Mouse (Mus musculus): ENCODE data around the gene Galnt5.

The Galnt5 gene

GRCm38 (mm10) chr2:57997752-57998430 is at the start of gene Galnt5:
TSS of gene Galnt5 (plus strand) at chr2:57997884.
- DNase-seq (ENCODE audit: low spot score in 2 of 2): no peak

GRCm38 (mm10) chr2:57951620-57952019 is 46.1 kb upstream of the Galnt5 start:
- DNase-seq (ENCODE audit: low spot score in 2 of 2): no peak

- DNase-seq (ENCODE audit: low spot score in 2 of 2): no peak
These were observed 36.9 kb upstream of the Galnt5 start for GRCm38 (mm10) chr2:57960786-57961185.

GRCm38 (mm10) chr2:57982248-57982647 is 15.4 kb upstream of the Galnt5 start:
- no peak for DNase-seq (ENCODE audit: low spot score in 2 of 2)

DNA sequence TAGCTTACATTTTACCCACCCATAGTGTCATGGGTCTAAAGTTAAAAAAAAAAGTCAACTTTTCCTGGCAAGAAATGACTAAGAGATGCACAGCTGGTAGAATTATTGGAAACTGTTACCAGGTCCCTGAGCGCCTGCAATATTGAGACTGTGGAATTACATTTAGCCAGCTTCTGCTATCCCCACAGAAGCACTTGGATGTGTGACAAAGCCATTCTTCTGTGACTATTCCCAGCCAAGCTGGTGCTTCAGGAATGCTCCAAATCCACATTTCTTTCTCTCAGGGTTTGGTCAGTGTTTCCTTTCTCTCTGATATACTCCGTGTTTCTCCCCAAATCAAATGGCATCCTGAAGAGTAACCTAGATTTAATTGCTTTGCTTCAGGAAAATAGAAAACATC is 6.6 kb upstream of the Galnt5 start:
- DNase-seq (ENCODE audit: low spot score in 2 of 2): no peak

DNA sequence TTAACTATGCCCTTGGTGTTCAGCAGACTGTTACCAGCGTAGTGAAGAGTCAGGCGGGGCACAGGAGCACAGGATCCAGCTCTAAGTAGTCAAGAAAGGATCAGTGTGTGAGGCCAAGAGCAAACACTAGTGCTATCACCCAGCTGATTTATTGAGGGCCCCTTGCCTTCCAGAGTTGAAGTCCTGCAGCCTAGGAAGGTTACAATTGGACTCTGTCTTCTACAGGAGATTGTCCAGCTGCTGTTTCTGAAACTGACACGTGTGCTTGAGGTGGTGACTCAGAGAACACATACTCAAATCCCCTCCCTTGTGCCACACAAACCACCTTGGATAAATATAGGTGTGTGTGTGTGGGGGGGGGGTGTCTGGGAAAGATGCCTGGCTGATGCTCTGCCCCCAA is 3.8 kb downstream of the Galnt5 start:
- no peak for DNase-seq (ENCODE audit: low spot score in 2 of 2)

DNA sequence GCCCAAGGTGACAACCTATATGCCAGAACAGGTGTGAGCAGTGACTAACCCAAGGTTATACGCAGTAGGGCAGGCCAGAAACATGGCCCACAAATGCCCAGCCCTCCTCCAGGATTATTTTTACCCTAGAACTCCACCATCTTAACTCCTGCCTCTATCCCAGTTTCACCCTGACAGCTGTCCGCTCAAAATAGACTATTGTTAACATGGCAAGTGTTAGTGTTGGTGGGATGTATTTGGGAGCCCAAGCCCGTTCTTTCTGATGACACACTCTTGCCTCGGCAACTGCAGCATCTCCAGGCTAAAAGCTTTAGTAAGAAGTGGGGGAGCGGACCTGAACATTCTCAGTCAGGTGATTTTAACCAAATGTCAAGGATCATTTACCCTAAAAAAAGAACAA is 9.4 kb downstream of the Galnt5 start:
- DNase-seq (ENCODE audit: low spot score in 2 of 2): no peak

DNA sequence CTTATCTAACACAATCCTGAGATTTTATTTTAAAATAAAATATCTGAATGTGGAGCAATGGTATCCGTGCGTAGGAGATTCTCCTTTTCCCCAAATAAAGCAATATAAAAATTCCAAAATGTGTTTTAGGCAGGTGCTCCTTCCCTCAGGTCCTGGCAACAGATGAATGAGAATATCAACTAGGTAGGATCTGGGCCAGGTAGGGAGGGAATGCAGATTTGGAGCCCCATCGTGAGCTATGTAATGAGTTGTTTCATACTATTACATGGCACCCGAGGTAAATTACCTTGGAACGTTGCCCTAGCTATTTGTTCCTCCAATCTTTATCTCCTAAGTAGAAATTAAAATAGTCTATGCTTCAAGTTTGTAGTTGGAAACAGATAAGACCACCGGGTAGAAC is 25.9 kb downstream of the Galnt5 start:
- no peak for DNase-seq (ENCODE audit: low spot score in 2 of 2)

DNA sequence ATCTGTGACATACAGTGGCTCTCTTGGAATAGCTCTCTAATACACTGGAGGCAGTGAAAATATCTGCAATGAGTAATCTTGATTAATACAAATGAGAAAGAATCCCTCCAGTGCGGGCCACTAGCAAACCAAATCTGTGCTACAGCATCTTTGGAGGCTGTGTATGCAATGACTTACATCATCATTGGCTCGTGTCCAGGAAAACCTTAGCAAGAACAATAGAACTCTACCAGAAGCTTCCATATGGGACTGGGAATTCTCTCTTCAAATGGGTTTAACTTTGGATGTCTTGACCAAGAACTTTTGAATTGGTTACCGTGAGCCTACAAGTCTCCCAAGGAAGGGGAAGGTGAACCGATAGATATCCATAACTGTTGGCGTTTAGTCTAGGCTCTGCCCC is 29.1 kb downstream of the Galnt5 start:
- no peak for DNase-seq (ENCODE audit: low spot score in 2 of 2)

GRCm38 (mm10) chr2:58029404-58029803 is 31.7 kb downstream of the Galnt5 start:
- DNase-seq (ENCODE audit: low spot score in 2 of 2): no peak

GRCm38 (mm10) chr2:58031431-58031830 is 33.7 kb downstream of the Galnt5 start:
- no peak for DNase-seq (ENCODE audit: low spot score in 2 of 2)

DNA sequence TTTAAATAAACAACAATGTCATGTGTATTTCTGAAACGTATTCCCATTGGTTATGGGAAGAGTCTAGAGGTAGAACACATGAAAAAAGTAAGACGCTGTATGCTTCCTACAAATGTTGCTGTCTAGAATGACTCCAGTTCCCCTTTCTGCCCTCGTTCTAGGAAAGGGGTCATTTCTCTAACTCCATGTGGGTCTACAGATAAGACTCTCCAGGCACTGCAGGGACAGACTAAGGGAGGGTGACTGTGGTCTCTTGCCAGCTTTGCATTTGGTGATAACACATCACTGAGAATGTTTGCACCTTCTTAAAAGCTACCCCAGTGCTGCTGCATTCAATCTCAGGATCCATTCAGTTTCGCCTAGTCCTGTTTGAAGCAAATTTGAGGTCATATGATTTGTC is 38.0 kb downstream of the Galnt5 start:
- no peak for DNase-seq (ENCODE audit: low spot score in 2 of 2)

- DNase-seq (ENCODE audit: low spot score in 2 of 2): no peak
These were observed 39.2 kb downstream of the Galnt5 start for GRCm38 (mm10) chr2:58036926-58037325.

DNA sequence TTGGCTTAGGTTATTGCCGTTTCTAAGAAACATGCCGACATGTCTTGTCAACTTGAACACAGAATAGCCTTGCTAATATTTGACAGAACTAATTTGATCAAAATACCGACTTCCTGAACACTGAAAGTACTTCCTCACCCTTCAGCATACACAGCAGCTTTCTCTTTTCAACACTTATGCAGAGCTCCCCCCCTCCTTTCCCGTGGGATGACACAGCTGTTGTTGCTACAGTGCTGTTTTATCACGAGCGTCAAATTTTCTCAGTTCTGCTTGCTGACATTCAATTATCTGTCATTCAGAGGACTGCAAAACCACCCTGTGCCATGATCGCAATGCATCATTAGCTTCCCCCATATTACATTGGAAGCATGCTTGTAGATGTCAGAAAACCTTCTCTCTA is 44.2 kb downstream of the Galnt5 start:
- DNase-seq (ENCODE audit: low spot score in 2 of 2): no peak

DNA sequence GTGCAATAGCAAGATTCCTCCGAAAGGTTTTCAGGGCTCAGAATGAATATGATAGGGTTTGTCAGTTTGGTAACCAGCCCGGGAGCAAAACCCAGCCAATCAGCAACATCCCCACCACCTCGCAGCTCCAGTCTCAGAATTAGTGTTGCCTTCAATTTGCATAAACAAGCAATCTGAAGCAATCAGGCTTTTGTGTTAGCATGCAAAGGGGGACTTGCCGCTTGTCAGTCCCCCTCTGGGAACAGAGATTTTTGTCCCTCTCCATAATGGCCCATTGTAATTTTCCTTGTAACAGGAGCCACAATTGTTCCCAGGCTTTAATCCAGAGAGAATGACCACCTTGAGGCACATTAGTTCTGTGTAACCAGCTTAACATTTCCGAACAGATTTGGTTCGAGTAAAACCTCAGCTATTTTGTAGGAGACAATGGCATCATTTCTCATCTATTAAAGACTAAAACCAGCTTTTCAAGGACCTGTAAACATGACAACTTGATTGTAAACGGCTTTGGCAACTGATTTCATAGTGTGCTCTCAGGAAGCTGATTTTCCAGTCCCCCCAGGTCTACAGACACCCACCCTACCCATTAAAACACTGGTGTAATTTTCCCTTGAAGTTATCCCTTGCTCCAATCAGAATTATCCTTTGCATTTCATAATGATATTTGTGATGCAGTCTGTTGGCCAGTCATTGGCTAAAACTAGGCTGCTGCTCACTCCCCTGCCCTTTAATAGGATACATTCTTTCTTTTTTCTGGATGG is 55.3 kb downstream of the Galnt5 start, which contains the start of gene Ermn:
Gene Ermn, minus strand, starts transcription at position 44 of the 761 bp plus-strand sequence.
- DNase-seq (ENCODE audit: low spot score in 2 of 2): no peak

DNA sequence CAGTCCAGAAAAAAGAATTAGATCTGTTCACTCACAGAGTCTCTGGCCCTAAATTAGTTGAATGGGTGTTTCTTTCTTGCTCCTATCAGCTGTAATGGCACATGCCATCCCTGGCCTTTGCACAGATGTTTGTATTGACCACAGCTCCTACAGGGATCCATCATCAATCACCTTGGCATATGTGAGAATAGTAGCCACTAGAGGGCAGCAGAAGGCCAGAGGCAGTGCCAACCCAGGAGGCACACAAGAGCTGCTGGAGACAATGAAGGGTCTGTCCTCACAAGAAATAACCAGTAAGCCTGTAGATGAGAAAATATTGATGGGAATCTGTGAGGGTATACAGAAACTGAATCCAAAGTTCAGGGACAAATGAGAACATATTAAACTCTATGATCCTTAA is 57.7 kb downstream of the Galnt5 start:
- peak; percentile 10 to 61 for DNase-seq (ENCODE audit: low spot score in 2 of 2)

DNA sequence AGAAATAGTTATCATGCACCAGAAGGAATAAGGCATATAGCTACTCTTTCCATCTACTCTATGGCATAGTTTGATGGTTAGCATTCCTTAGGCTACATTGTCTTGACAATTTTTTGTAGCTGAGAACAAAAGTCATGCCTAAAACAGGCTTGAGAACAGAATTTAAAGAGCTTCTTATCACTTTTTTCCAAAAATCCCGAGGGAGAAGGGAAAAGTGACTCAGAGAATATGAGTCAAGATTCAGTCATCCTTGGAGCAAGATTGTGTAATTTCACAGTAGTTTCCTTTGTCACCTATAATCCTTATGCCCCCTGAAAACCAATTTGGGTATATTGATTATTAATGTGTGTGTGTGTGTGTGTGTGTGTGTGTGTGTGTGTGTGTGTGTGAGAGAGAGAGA is 82.2 kb downstream of the Galnt5 start:
- no peak for DNase-seq (ENCODE audit: low spot score in 2 of 2)

GRCm38 (mm10) chr2:58086420-58086819 is 88.7 kb downstream of the Galnt5 start:
- DNase-seq (ENCODE audit: low spot score in 2 of 2): no peak

- no peak for DNase-seq (ENCODE audit: low spot score in 2 of 2)
These were observed 97.1 kb downstream of the Galnt5 start for GRCm38 (mm10) chr2:58094818-58095217.

All from spleen, postnatal 10 days (tissue).